Mouse (Mus musculus) layer of hippocampus, postnatal 14 days (tissue): ENCODE measurements around the gene Tgm4. TPM values are rescaled to one million over a fixed set of nuclear protein-coding genes. Genes with fewer than 3 reads are reported as not detected.

Experiments
- DNase-seq, 2 experiments: peaks; one replicate each; pipeline ENCODE4 v3.0.0; 2021 to 2022; ENCODE audit warnings: low spot score in 2 of 2, mixed read lengths in 1 of 2
- total RNA-seq, 2 experiments: library from RNA; stranded (reverse); gene quantifications; 2 replicates each; pipeline ENCODE4 v1.2.3; 2021

The Tgm4 gene
- total RNA-seq, 2 experiments from 2014 or later, result 1.2 to 1.7 TPM

DNA sequence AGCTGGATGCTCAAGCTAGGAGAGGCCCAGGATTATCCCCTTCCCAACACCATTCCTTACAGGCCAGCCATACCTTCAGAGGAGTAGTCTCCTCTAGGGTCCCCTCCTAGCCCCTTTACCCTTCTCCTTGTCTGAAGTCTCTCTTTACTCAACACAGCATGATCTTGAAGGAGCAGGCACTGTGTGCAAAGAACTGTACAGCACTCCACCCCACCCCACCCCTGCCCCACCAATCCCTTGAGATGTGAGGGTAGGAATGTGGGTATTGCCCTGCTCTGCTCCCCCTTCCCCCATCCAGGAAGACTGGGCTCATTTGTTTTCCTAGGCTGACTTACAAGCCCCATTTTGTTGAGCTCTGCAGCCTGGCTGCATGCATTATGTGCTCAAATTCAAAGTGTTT is 69.8 kb downstream of the Tgm4 start:
- DNase-seq, result no peak

DNA sequence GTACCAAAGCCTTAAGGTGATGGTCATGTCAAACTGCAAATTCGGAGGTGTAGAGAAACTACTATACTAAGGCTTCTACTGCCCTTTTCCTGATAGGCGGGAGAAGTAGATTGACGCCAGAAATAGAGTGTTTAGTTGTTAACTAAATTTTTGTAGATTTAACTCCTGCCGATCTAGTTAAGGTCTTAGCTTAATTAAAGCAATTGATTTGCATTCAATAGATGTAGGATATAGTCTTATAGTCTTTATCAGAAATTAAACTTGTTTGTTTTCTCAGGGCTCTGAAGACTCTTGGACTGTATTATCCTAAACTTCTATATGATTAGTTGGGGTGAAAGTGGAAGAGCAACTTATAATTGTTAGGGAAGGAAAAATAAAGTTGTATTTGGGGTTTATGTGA is 72.7 kb downstream of the Tgm4 start:
- no peak for DNase-seq

DNA sequence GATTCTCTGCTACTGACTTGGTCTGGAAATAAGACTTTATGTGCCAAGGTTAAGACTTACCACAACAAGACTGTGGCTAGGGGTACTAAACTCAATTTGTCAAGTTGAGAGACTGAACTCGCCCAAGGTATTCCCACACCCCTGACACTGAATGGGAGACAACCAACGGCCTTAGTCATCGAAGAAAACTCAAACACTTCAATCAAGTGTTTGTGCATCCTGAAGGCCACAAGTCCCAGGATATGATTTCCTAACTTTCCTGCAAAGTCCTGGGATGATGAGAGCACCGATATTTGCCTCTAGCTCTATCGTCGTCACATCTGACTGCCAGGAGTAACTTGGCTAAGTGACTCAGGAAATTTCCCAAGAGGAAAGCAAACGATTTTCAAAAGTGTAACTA is 74.7 kb downstream of the Tgm4 start:
- DNase-seq, result no peak

DNA sequence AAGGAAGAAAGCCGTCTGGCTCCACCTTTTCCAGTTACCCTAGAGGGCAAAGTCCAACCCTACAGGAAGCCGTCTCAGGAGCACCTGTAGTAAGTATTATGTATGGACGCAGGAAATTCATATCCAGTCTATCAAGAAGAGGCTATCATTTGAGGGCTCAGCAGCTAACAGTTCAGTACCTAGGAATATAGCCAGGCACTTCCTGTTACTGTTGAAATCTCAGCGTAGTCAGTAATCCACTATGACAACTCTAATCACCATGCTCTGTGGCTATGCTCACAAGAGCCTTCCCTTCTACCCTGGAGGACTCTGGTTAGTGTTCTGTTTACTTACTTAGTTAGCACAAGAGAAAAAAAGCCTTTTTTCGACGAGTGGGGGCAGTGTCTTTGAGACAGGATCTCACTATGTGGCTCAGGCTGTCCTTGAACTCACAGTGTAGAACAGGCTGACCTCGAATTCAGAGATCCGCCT is 77.3 kb downstream of the Tgm4 start:
- no peak for DNase-seq

DNA sequence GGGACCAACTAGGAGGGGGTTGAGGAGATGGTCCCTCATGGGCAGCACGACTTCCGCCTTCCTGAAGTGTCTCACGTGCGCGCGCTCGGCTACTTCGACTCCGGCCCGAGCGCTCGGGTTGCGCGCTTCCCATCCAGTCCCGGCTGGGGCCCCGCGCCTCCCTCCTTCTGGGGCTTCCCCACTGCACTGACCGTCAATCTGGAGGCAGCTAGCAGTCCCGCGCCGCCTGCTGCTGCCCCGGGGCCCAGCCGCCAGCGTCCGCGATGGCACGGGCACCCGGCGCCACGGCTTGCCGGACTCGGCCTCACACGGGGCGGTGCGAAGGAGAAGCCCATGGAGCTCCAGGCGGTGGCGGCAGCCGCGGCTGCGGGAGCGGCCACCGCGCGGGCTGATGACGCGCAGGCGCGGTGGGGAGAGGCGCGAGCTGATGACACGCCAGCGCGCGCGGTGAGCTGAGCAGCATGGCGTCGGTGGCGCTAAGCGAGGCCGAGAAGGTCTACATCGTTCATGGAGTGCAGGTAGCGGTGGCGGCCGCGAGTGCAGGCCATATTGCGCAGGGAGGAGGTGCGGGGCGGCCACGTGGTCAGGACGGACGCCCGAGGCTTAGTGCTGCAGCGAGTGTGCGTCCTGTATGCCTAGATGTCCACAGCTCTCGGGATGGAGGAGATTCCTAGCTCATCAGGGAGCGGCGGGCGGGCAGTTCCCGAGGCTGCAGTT is 78.4 kb downstream of the Tgm4 start, which contains the start of the genes Zdhhc3 and Exosc7:
TSS of gene Zdhhc3 (minus strand) at position 401 of the 717 bp plus-strand sequence.
TSS of gene Exosc7 (plus strand) at position 411 of the 717 bp plus-strand sequence.
- DNase-seq, result peak; percentile 88 to 89

DNA sequence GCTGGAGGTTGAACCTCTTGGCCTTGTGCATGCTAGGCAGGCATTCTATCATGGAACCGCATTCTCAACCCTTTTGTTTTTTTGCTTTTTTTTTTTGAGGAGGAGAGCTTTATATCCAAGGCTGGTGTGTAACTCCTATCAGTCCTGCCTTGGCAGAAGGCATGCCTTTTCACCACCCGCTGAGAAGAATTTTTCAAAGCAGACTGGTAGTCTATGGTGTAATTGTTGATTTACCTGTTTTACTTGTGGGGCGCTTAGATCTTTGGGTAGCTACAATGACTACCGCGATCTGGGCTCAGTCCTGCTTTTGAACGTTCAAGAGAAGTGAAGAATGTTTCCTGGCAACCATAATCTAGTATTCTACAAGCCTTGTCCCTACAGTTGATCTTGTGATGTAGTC is 79.4 kb downstream of the Tgm4 start:
- DNase-seq, result no peak

DNA sequence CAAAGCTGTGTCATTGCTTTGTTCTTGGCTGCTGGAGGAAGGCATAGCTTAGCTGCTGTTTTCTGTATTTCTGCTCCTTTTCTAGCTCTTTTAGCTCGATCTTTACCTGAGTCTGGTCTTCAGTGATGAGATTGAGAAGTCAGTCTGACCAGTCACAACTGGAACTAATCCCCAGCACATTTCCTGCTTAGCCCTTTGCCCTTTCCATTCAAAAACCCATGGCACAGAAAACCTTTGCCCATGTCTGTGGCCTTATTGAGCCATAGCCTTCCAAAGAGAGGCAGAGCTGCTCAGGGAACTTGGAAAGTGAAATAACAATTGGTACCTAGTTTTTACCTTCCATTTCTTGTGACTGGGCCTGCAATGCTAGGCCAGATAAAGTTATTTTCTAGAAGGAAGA is 81.0 kb downstream of the Tgm4 start:
- DNase-seq, result no peak

Other genes with a start within 250 kb of the Tgm4 start
- 10 to 100 TPM; 16.2 to 16.7 TPM for gene Tcaim, start 229.2 kb upstream of the Tgm4 start, total RNA-seq
- not detected for gene Gm35549, start 190.7 kb upstream of the Tgm4 start, total RNA-seq
- 100 to 1,000 TPM; 155 to 177 TPM for gene Zfp445, start 168.7 kb upstream of the Tgm4 start, total RNA-seq
- 1 to 10 TPM; 5.3 to 6.8 TPM for gene Zkscan7, start 149.0 kb upstream of the Tgm4 start, total RNA-seq
- gene Zfp105, start 111.7 kb upstream of the Tgm4 start, total RNA-seq, result 1 to 10 TPM; 6.8 to 9.1 TPM
- gene 1110059G10Rik, start 83.7 kb upstream of the Tgm4 start, total RNA-seq, result 10 to 100 TPM; 20.0 to 21.8 TPM
- gene Kif15, start 83.7 kb upstream of the Tgm4 start, total RNA-seq, result 1 to 10 TPM; 1.6 to 2.6 TPM
- gene Tmem42, start 13.4 kb upstream of the Tgm4 start, total RNA-seq, result 10 to 100 TPM; 27.3 to 36.0 TPM
- 10 to 100 TPM; 71.2 to 72.7 TPM for gene Zdhhc3, start 78.5 kb downstream of the Tgm4 start, total RNA-seq
- gene Exosc7, start 78.5 kb downstream of the Tgm4 start, total RNA-seq, result 10 to 100 TPM; 35.8 to 38.0 TPM
- gene Clec3b, start 116.2 kb downstream of the Tgm4 start, total RNA-seq, result 1 to 10 TPM; 4.1 to 6.7 TPM
- not detected for gene Cdcp1, start 181.3 kb downstream of the Tgm4 start, total RNA-seq
- 10 to 100 TPM; 43.5 to 46.6 TPM for gene Tmem158, start 226.0 kb downstream of the Tgm4 start, total RNA-seq